Mouse (Mus musculus) lung, embryonic 15.5 days (tissue): ENCODE measurements around the gene Fnbp1l. TPM values are rescaled to one million over a fixed set of nuclear protein-coding genes. Genes with fewer than 3 reads are reported as not detected.

Source experiments
- ATAC-seq: fragments of 200-750 bp; cut with Nextera tagmentation; 2 replicates; pipeline ENCODE4 v1.8.0; 2017; ENCODE audit warnings: moderate number of reproducible peaks, borderline replicate concordance; ENCODE audit not compliant: low FRiP score, low TSS enrichment; ENCODE audit errors: extremely low read depth
- H3K27ac ChIP-seq: fragments of 300-500 bp; sonication (generic); 2 replicates; pipeline ENCODE4 v1.5.1; 2015; ENCODE audit warnings: moderate library complexity, mild to moderate bottlenecking, inconsistent platforms
- H3K27me3 ChIP-seq: fragments of 300-500 bp; sonication (generic); 2 replicates; pipeline ENCODE4 v1.6.1; 2015; ENCODE audit warnings: inconsistent platforms
- H3K36me3 ChIP-seq: fragments of 300-500 bp; sonication (generic); 2 replicates; pipeline ENCODE4 v1.6.1; 2015; ENCODE audit warnings: inconsistent platforms
- H3K4me1 ChIP-seq: fragments of 300-500 bp; sonication (generic); 2 replicates; pipeline ENCODE4 v1.6.1; 2015; ENCODE audit warnings: inconsistent platforms
- H3K4me2 ChIP-seq: fragments of 300-500 bp; sonication (generic); 2 replicates; pipeline ENCODE4 v1.6.1; 2015; ENCODE audit warnings: inconsistent platforms, mild to moderate bottlenecking, moderate library complexity
- H3K4me3 ChIP-seq: fragments of 300-500 bp; sonication (generic); 2 replicates; pipeline ENCODE4 v1.5.1; 2015; ENCODE audit warnings: mild to moderate bottlenecking, inconsistent platforms
- H3K9ac ChIP-seq: fragments of 300-500 bp; sonication (generic); 2 replicates; pipeline ENCODE4 v1.6.1; 2015; ENCODE audit warnings: inconsistent platforms
- H3K9me3 ChIP-seq: fragments of 300-500 bp; sonication (generic); 2 replicates; pipeline ENCODE4 v1.6.1; 2016; ENCODE audit warnings: inconsistent platforms
- WGBS: fragments of 180-500 bp; shearing (Covaris S2); methylation state at CpG from one replicate; pipeline ENCODE4 v1.1.7; 2015; 5-methylcytosine and 5-hydroxymethylcytosine counted together
- microRNA-seq: library from miRNA; unstranded; fragments of <30 nt; microRNA quantifications from one replicate; pipeline ENCODE4, GENCODE M21; 2016
- polyA plus RNA-seq: library from polyadenylated mRNA; unstranded; fragments of >200 nt; fragmentation: Nextera tagmentation; extraction: Ambion mirVana; gene quantifications from 2 replicates; pipeline ENCODE4 v1.2.1, GENCODE M21; 2015

Fnbp1l gene
- polyA plus RNA-seq, 1 experiment from 2014 or later, result 52.8 TPM

GRCm38 (mm10) chr3:122506343-122506916, 113.1 kb downstream of the Fnbp1l start:
- Histone ChIP-seq H3K9ac (no peak overlapping the region), H3K4me1 (peaks cover 22% of the 10 kb centered on the region), H3K36me3 (no peaks in the 10 kb centered on the region), H3K27ac (no peak overlapping the region), H3K9me3 (no peaks in the 10 kb centered on the region), H3K27me3 (no peaks in the 10 kb centered on the region), H3K4me3 (no peak overlapping the region), H3K4me2 (no peak overlapping the region)
- 34% methylated on average over 10 of the region's 10 CpGs for WGBS
- ATAC-seq, result peak; percentile 60; the same call in 1 of the 2 replicates

GRCm38 (mm10) chr3:122500929-122501328, 118.6 kb downstream of the Fnbp1l start:
- Histone ChIP-seq H3K4me3 (no peak overlapping the region), H3K9ac (no peak overlapping the region), H3K9me3 (no peaks in the 10 kb centered on the region), H3K27ac (no peak overlapping the region), H3K36me3 (no peaks in the 10 kb centered on the region), H3K4me2 (no peak overlapping the region), H3K27me3 (no peaks in the 10 kb centered on the region), H3K4me1 (peaks cover under 1% of the 10 kb centered on the region; the same call in 1 of the 2 replicates)
- 75% methylated on average over 9 of the region's 9 CpGs for WGBS
- no peak for ATAC-seq

DNA sequence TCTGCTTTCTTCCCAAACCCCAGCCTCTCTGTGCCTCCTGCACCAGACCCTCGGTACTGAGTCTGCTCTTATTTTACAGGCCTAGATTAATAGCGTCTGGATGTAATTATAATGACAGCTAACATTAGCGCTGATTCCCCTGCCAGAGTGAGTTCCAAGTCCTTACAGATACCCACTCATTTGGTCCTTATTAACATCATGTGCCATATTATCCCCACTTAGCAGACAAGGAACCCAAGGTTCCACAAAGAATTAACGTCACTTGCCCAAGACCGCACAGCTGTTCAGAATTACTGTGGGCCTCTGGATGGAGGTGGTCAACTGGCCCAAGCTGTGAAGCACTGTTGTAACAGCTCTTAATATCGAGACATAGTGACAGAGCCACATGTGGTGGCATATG, 119.9 kb downstream of the Fnbp1l start:
- no peak for ATAC-seq
- Histone ChIP-seq H3K4me1 (peaks cover under 1% of the 10 kb centered on the region; the same call in 1 of the 2 replicates), H3K9me3 (no peaks in the 10 kb centered on the region), H3K27ac (no peak overlapping the region), H3K4me2 (no peak overlapping the region), H3K36me3 (no peaks in the 10 kb centered on the region), H3K27me3 (no peaks in the 10 kb centered on the region), H3K4me3 (no peak overlapping the region), H3K9ac (no peak overlapping the region)
- 81% methylated on average over 6 of the region's 6 CpGs for WGBS

DNA sequence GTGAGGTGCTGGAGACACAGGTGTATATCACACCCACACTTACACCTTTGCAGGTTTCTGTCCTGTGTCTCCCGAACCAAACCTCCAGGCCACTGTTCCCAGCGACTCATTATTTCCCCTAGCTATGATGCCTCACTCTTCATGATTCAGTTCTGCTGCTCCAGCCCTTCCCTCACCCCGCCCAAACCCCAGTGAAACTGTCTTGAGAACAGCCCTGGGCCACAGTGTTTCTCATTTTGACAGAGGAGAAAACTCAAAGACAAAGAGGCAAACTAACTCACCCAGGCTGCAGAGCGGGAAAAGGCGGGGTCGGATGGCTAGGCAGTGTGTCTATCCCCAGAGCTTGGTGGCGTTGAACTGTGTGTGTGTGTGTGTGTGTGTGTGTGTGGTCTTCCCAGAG, 121.0 kb downstream of the Fnbp1l start:
- H3K4me3 ChIP-seq, result no peak overlapping the region
- WGBS, result 84% methylated on average over 7 of the region's 7 CpGs
- no peak overlapping the region for H3K4me2 ChIP-seq
- ATAC-seq, result no peak
- H3K27me3 ChIP-seq, result no peaks in the 10 kb centered on the region
- H3K36me3 ChIP-seq, result no peaks in the 10 kb centered on the region
- no peak overlapping the region for H3K9ac ChIP-seq
- H3K9me3 ChIP-seq, result no peaks in the 10 kb centered on the region
- H3K27ac ChIP-seq, result no peak overlapping the region
- H3K4me1 ChIP-seq, result peaks cover 7% of the 10 kb centered on the region; the same call in 1 of the 2 replicates

DNA sequence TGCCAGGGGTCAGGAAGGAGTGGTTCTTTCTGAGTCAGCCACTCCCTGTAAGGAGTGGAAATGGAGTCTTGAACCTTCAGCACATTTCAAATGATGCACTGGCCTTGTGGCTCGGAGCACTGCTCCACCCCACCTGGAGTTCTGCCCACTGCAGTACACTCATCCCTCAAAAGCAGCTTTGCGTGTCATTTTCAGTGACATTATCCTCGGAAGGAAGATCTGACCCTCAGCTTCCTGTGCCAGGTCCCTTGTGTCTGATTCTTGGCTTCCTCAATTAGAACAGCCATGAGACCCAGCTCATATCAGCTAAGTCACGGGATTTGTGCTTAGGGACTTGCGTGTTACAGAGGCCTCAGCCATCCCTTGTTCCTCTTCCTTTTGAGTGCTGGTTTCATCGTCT, 121.6 kb downstream of the Fnbp1l start:
- Histone ChIP-seq H3K4me1 (peaks cover 7% of the 10 kb centered on the region; the same call in 1 of the 2 replicates), H3K9ac (no peak overlapping the region), H3K36me3 (no peaks in the 10 kb centered on the region), H3K4me3 (no peak overlapping the region), H3K4me2 (no peak overlapping the region), H3K9me3 (no peaks in the 10 kb centered on the region), H3K27me3 (no peaks in the 10 kb centered on the region), H3K27ac (no peak overlapping the region)
- 69% methylated on average over 6 of the region's 6 CpGs for WGBS
- ATAC-seq, result no peak

DNA sequence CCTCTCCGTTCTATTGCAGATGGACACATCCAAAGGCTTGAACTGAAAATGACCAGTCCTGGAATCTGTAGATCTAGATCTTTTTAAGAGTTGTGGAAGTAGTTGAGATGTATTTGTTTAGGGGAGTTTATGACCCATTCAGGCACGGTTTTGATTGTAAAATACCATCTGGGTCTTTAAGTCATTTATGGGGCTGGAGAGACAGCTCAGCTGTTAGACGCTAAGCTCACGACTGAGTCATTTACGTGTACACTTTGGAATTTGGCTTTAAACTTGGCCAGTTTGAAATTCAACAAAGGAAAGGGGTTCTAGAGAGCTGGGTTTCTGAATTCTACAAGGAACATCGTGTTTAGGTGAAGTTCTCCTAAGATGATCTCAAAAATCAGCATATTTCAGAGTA, 124.8 kb downstream of the Fnbp1l start:
- H3K9ac ChIP-seq, result no peak overlapping the region
- H3K4me1 ChIP-seq, result peaks cover 7% of the 10 kb centered on the region; the same call in 1 of the 2 replicates
- no peaks in the 10 kb centered on the region for H3K36me3 ChIP-seq
- H3K9me3 ChIP-seq, result no peaks in the 10 kb centered on the region
- H3K27me3 ChIP-seq, result no peaks in the 10 kb centered on the region
- no peak overlapping the region for H3K4me3 ChIP-seq
- H3K27ac ChIP-seq, result no peak overlapping the region
- ATAC-seq, result no peak
- H3K4me2 ChIP-seq, result no peak overlapping the region
- WGBS, result 54% methylated on average over 6 of the region's 6 CpGs

- ATAC-seq, result no peak
- no peaks in the 10 kb centered on the region for H3K36me3 ChIP-seq
- H3K27me3 ChIP-seq, result no peaks in the 10 kb centered on the region
- H3K9me3 ChIP-seq, result no peaks in the 10 kb centered on the region
- H3K4me3 ChIP-seq, result no peak overlapping the region
- no peak overlapping the region for H3K27ac ChIP-seq
- peaks cover 13% of the 10 kb centered on the region; the same call in 1 of the 2 replicates for H3K4me1 ChIP-seq
- no peak overlapping the region for H3K9ac ChIP-seq
- H3K4me2 ChIP-seq, result no peak overlapping the region
- 65% methylated on average over 21 of the region's 21 CpGs for WGBS
These were observed 126.5 kb downstream of the Fnbp1l start for GRCm38 (mm10) chr3:122492872-122493615.

- WGBS, result 90% methylated on average over 3 of the region's 3 CpGs
- H3K9ac ChIP-seq, result no peak overlapping the region
- H3K27me3 ChIP-seq, result no peaks in the 10 kb centered on the region
- ATAC-seq, result no peak
- peaks cover 17% of the 10 kb centered on the region; the same call in 1 of the 2 replicates for H3K4me1 ChIP-seq
- no peak overlapping the region for H3K4me2 ChIP-seq
- H3K36me3 ChIP-seq, result no peaks in the 10 kb centered on the region
- no peak overlapping the region for H3K4me3 ChIP-seq
- H3K27ac ChIP-seq, result no peak overlapping the region
- no peaks in the 10 kb centered on the region for H3K9me3 ChIP-seq
These were observed 127.5 kb downstream of the Fnbp1l start for GRCm38 (mm10) chr3:122492006-122492405.

GRCm38 (mm10) chr3:122490574-122490973, 128.9 kb downstream of the Fnbp1l start:
- Histone ChIP-seq H3K9ac (no peak overlapping the region), H3K36me3 (no peaks in the 10 kb centered on the region)
- WGBS, result 74% methylated on average over 6 of the region's 6 CpGs

More at GRCm38 (mm10) chr3:122490574-122490973, 128.9 kb downstream of the Fnbp1l start:
- no peaks in the 10 kb centered on the region for H3K27me3 ChIP-seq
- no peaks in the 10 kb centered on the region for H3K9me3 ChIP-seq
- no peak overlapping the region for H3K4me2 ChIP-seq
- H3K4me3 ChIP-seq, result no peak overlapping the region
- peaks cover 17% of the 10 kb centered on the region; the same call in 1 of the 2 replicates for H3K4me1 ChIP-seq
- ATAC-seq, result no peak
- H3K27ac ChIP-seq, result no peak overlapping the region

Small RNAs within 50 kb of the gene (microRNA-seq; reads per million reads assigned to microRNA genes)
- not detected for gene Mir7657

Other genes with a start within 250 kb of the Fnbp1l start
- gene Pde5a, start 109.2 kb upstream of the Fnbp1l start, polyA plus RNA-seq, result 27.8 and 28.9 TPM in 2 replicates